Mouse (Mus musculus): Measurements from ENCODE around the gene Gm45233.
"Not testable (repeated sequence)": the region's sequence is repeated elsewhere in the genome, so short reads cannot be mapped to it uniquely, and the experiment has no call there.

Gm45233 gene

DNA sequence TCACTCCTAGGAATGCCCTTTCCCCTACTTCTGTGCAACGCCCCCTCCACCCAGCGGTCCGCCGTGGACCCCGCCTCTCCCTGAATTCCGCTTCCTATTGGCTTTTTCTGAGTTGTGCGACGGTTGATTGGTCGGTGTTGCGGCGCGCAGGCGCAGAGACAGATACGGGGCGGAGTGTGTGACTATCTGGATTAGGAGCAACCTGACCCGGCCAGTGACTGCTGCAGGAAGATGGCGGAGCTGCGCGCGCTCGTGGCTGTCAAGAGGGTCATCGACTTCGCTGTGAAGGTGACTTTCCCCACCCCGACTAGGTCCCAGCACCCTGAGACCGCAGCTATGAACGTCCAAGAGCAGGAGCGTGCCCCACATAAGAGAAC is at the start of gene Gm45233, which contains the start of gene Etfb:
Gene Gm45233 (plus strand): TSS at position 212 of the 377 bp plus-strand sequence.
Gene Etfb (plus strand): TSS at position 167 of the 377 bp plus-strand sequence.
- in situ Hi-C loops (cut with MboI), result no loop called here

DNA sequence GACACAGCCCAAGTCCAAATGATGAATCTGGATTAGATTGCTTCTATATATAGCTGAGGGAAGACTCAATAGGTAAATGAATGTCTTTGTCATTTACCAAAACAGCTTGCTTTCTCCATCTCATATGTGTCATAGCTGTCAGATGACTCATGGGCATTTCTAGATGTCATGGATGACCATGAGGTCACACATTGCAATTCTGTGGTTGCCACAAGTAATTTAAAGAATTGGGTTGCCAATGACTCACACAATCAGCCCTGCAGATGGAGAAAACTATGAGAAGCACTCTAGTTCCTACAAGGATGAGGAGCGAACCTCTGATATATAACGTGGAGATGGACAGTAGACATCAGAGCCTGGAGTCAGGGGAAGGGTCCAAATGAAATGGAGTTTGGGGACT is 44.4 kb upstream of the Gm45233 start:
- in situ Hi-C loops (cut with MboI), result no loop called here

DNA sequence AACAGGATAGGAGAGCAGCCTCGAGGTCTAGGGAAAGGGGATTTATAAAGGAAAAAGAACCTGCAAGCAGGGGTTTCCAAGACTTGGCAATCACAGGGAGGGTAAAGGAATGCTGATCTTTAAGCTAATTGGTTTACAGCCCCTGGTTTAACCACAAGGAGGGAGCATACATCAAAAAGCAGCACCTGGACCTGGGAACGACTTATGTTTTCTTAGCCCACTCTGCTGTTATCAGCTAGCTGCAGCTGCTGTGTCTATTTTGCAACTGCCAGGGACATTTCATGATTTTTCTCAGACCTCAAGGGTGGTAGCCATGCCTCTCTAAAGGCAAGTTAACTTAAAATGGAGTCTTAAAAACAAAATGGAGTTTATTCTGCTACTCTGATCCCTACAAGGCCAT is 41.2 kb upstream of the Gm45233 start:
- in situ Hi-C loops (cut with MboI), result no loop called here

GRCm38 (mm10) chr7:43407573-43407972 is 36.4 kb upstream of the Gm45233 start:
- in situ Hi-C loops (cut with MboI), result no loop called here

- in situ Hi-C loops (cut with MboI), result no loop called here
Observed at GRCm38 (mm10) chr7:43408131-43408553, 35.8 kb upstream of the Gm45233 start, which contains the start of gene Siglecg. Gene Siglecg (plus strand): TSS chr7:43408204.

DNA sequence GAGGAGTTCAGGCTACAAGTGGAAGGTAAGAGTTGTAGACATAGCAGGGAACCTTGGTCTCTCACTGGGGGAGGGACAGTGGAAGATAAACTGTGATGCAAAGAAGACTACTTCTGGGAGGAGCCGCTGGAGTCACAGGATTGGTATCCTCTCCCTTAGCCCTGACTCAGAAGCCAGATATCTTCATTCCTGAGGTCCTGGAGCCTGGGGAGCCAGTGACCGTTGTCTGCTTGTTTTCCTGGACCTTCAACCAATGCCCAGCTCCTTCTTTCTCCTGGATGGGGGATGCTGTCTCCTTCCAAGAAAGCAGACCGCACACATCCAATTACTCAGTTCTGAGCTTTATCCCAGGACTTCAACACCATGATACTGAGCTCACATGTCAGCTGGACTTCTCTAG is 34.8 kb upstream of the Gm45233 start:
- in situ Hi-C loops (cut with MboI), result no loop called here

DNA sequence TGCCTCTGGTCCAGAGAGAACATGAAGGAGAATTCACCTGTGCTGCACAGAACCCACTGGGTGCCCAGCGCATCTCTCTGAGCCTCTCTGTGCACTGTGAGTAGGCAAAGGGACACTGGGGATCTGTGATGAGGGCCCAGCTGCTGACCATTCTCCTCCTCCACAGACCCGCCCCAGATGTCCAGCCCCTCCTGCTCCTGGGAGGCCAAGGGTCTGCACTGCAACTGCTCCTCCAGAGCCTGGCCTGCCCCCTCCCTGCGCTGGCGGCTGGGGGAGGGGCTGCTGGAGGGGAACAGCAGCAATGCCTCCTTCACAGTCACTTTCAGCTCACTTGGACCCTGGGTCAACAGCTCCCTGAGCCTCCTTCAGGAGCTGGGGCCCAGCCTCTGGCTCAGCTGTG is 32.2 kb upstream of the Gm45233 start:
- in situ Hi-C loops (cut with MboI), result not testable (repeated sequence)

GRCm38 (mm10) chr7:43417298-43417697 is 26.6 kb upstream of the Gm45233 start:
- in situ Hi-C loops (cut with MboI), result no loop called here

GRCm38 (mm10) chr7:43422995-43423617 is 20.8 kb upstream of the Gm45233 start:
- in situ Hi-C loops (cut with MboI), result no loop called here

DNA sequence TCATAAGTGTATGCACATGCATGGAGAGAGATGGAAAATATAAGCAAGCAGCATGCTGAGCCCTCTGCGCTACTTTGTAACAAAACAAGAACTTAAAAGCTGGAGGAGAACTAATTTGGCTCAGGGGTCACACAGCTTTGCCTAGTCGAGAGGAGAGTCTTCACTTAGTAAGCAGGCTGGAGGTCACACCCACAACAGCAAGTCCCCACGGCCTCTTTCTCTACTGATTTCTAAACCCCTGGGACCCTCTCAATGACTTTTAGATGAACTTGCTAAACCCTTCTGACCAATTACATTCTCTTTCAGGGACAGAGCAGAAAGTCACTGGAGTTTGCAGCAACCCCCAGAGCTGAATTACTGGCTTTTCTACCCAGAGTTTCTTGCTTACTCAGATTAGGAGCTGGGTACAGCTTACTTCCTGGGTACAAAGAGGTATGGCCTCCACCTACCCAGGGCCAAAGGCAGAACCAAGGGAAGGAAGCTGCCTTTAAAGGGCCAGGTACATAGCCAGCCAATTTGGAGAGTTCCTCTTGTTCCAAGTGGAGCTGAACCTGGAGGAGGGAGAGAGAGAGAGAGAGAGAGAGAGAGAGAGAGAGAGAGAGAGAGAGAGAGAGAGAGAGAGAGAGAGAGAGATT is 19.8 kb upstream of the Gm45233 start:
- in situ Hi-C loops (cut with MboI), result no loop called here

GRCm38 (mm10) chr7:43427406-43427805 is 16.5 kb upstream of the Gm45233 start, which contains the start of gene Lim2:
Gene Lim2 (plus strand): TSS chr7:43427670.
- in situ Hi-C loops (cut with MboI), result no loop called here

DNA sequence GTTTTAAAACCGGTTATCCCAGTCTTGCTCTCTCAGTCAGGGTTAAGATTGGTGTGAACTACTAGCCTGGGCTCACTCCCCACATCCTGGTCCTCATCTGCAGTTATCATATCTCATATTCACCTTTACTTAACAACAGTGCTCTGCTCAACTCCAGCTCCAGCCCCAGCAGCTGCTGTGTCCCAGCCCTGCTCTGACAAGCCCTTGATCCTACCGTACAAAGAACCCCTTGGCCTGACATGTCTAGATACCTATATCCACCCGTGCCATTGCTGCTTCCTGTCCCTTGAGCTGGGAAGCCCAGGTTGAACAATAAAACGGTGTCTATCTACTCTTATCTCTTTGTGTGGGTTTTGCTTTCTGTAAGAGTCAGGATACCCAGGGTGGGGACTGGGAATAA is 14.4 kb upstream of the Gm45233 start:
- in situ Hi-C loops (cut with MboI), result no loop called here

GRCm38 (mm10) chr7:43432891-43433290 is 11.0 kb upstream of the Gm45233 start:
- in situ Hi-C loops (cut with MboI), result no loop called here

GRCm38 (mm10) chr7:43434676-43435075 is 9.3 kb upstream of the Gm45233 start:
- in situ Hi-C loops (cut with MboI), result no loop called here

GRCm38 (mm10) chr7:43436341-43437255 is 7.3 kb upstream of the Gm45233 start, which contains the start of gene Nkg7:
Gene Nkg7 (plus strand): TSS chr7:43437073.
- in situ Hi-C loops (cut with MboI), result no loop called here

GRCm38 (mm10) chr7:43438611-43439010 is 5.3 kb upstream of the Gm45233 start:
- in situ Hi-C loops (cut with MboI), result no loop called here

DNA sequence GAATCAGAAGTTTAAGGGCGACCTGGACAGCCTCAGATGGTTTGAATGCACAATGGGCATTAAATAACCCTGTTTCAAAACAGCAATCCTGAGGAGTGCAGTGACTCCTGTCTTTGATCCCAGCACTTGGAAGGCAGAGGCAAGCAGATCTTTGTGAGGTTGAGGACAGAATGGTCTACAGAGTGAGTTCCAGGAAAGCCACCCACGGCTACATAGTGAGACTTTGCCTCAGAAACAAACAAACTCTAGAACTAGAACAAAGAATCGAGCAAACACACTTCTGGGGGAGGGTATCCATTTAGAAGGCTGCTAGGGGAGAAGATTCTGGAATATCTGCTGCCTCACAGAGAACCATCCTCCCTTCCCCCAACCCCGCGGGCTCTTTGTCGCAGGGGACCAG is 3.4 kb upstream of the Gm45233 start, which contains the start of gene Cldnd2:
Gene Cldnd2 (plus strand): TSS at position 301 of the 400 bp plus-strand sequence.
- in situ Hi-C loops (cut with MboI), result no loop called here

- in situ Hi-C loops (cut with MboI), result no loop called here
Observed at GRCm38 (mm10) chr7:43441071-43441470, 2.9 kb upstream of the Gm45233 start.

DNA sequence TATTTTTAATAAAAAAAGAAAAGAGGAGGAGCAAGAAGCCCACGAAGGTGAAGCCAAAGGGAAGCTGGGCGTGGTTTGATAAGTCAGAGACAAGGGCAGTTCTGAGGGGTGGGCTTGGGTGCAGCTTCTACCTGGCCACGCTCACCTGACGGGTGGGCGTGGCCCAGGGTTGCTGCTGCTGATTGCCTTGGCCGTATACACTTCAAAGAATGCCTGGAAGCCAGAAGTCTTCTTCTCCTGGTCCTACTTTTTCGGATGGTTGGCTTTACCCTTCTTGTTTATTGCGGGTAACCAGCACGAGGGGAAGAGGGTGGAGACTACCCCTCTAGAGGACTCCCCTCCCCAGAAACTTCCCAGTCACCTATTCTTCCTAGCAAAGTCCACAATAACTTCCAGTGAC is 1.2 kb upstream of the Gm45233 start:
- in situ Hi-C loops (cut with MboI), result no loop called here

DNA sequence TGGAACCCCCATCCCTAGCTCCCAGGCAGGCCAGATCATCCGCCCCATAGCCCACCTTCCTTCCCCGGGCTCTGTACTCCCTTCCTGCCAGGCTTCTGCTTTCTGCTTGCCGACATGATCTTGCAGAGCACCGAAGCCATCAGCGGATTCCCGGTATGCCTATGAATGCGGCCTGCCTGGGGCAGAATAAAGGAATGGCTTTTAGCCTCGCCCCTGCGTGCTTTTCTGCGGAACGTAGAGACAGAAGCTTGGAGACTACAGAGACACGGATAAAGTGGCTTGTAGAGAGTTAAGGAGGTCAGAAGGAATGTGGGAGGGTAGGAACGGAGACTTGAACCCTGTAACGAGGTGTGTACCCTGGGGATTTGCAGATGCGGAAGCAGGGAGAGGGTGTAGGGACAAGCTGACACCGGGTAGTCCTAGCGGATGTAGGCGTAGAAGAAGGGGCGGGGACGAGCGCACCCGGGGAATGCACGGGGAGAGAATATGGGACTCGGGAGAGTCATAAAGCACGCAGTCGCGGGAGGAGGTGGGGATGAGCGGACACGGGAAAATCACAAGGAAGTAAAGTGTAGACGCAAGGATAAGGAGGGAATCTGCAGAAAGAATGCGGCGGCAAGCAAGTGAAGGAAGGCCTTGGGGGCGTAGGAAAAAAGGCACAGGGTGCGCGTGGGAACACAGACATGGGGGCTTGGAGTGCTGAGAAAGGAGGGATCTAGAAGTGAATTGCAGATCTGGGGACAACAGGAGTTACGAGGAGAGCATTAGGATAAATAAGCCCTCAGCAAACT is 607 bp upstream of the Gm45233 start:
- in situ Hi-C loops (cut with MboI), result no loop called here

DNA sequence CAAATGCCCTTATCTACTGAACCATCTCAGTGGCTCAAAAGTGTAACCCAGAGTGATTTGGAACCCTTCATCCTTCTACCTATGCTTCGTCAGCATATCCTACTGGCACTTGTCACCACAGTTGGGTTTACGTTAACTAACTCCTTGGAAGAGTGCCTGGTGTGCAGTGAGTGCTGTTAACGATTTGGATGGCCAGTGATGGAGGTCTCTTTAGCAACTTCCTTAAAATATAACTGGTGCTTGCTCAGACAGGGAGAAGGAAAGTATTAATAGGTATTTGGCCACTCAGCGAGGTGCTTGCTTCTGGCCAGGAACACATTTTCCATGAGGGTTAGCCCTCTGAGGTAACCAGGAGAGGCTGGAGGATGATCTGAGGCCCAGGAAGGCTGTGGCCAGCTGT is 3.9 kb downstream of the Gm45233 start:
- in situ Hi-C loops (cut with MboI), result no loop called here

GRCm38 (mm10) chr7:43448246-43448645 is 4.3 kb downstream of the Gm45233 start:
- in situ Hi-C loops (cut with MboI), result no loop called here
